Mouse (Mus musculus) MEL (cell line): ENCODE data around the gene Alpk1.

Source experiments
- CTCF ChIP-seq, 3 experiments: IDR thresholded peaks in 2 of 3; conservative IDR thresholded peaks in 1 of 3; 2 replicates each; pipeline ENCODE4 v1.5.1; 2011 to 2012; ENCODE audit warnings: low read length in 3 of 3, low read depth in 2 of 3, mild to moderate bottlenecking in 2 of 3, improper control_type of control experiment in 1 of 3, inconsistent platforms in 1 of 3, mixed read lengths in 1 of 3, moderate library complexity in 1 of 3; ENCODE audit not compliant: control insufficient read depth in 1 of 3, insufficient read depth in 1 of 3, poor library complexity in 1 of 3, severe bottlenecking in 1 of 3
- EP300 ChIP-seq, 2 experiments: IDR thresholded peaks; 2 replicates each; pipeline ENCODE4 v1.6.1; 2011; ENCODE audit warnings: improper control_type of control experiment in 2 of 2, low read length in 2 of 2, low read depth in 1 of 2, mild to moderate bottlenecking in 1 of 2
- GATA1 ChIP-seq: IDR thresholded peaks from 2 replicates; pipeline ENCODE4 v1.6.1; 2011; ENCODE audit warnings: low read depth, low read length, improper control_type of control experiment
- MAFK ChIP-seq: IDR thresholded peaks from 2 replicates; pipeline ENCODE4 v1.6.1; 2011; ENCODE audit warnings: low read depth, mild to moderate bottlenecking, low read length, improper control_type of control experiment, borderline replicate concordance
- MAX ChIP-seq: IDR thresholded peaks from 2 replicates; pipeline ENCODE4 v1.6.1; 2011; ENCODE audit warnings: low read length, improper control_type of control experiment
- MYB ChIP-seq: IDR thresholded peaks from 2 replicates; pipeline ENCODE4 v1.6.1; 2011; ENCODE audit warnings: mild to moderate bottlenecking, low read depth, low read length, improper control_type of control experiment
- POLR2A ChIP-seq, 2 experiments: IDR thresholded peaks; 2 replicates each; pipeline ENCODE4 v1.6.1; 2011 to 2012; ENCODE audit warnings: low read length in 2 of 2, mild to moderate bottlenecking in 2 of 2, control low read depth in 1 of 2, improper control_type of control experiment in 1 of 2, low read depth in 1 of 2, moderate library complexity in 1 of 2; ENCODE audit not compliant: control insufficient read depth in 1 of 2, insufficient read depth in 1 of 2, poor library complexity in 1 of 2
- POLR2AphosphoS5 ChIP-seq: IDR thresholded peaks from 2 replicates; pipeline ENCODE4 v1.6.1; 2012; ENCODE audit warnings: low read depth, borderline replicate concordance, mild to moderate bottlenecking, inconsistent platforms, low read length, moderate library complexity, mixed read lengths
- TBP ChIP-seq: IDR thresholded peaks from 2 replicates; pipeline ENCODE4 v1.8.0; 2011; ENCODE audit warnings: low read depth, low read length, improper control_type of control experiment
- TCF12 ChIP-seq: IDR thresholded peaks from 2 replicates; pipeline ENCODE4 v1.6.1; 2014; ENCODE audit warnings: low read depth, mild to moderate bottlenecking, inconsistent platforms, low read length, improper control_type of control experiment, moderate library complexity
- USF2 ChIP-seq, 2 experiments: IDR thresholded peaks; 2 replicates each; pipeline ENCODE4 v1.6.1; 2011 to 2012; ENCODE audit warnings: improper control_type of control experiment in 2 of 2, low read length in 2 of 2, borderline replicate concordance in 1 of 2, inconsistent platforms in 1 of 2, low read depth in 1 of 2, mild to moderate bottlenecking in 1 of 2; ENCODE audit not compliant: insufficient read depth in 1 of 2
- ZNF384 ChIP-seq: IDR thresholded peaks from 2 replicates; pipeline ENCODE4 v1.6.1; 2012; ENCODE audit warnings: low read depth, mild to moderate bottlenecking, inconsistent platforms, low read length, improper control_type of control experiment

DNA sequence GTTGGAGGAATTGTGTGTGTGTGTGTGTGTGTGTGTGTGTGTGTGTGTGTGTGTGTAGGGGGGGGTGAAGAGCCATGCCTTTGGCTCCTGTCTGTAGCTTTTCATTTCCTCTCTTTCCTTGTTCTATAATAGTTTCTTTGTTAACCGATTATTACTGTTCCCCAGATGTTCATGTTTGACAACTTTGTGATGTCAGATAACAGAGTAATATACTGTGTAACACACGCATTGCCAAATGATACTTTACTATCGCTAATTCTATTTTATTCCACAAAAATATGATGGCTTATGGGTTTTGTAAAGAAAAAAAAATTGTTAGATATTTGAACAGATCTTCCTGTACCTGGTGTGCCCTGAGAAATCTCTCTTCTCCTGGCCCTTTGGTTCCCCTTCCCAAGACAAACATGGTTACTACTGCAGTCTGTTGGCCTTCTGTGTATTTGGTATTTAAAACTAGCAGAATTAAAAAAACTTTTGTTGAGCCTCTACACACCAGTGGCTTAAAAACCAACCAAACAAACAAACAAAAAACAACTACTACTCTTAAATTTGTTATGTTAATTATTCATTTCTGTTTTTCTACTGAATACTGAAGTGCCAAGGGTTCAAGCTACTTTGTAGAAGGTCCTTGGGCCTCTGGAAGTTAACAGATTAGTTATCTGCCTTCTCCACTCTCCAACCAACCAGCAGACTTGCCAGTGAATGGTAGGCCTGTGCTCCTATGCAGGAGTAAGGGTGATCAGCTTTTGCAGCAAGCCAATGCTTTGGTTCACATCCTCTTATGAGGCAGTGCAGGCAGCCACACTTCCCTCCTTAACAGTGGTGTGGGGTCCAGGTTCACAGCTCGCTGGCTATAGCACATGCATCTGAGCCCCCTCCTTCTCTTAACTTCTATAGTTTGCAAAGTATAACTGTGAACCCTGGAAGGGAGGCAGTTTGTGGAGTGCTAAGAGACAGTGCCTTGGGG is 11.6 kb upstream of the Alpk1 start:
- TF ChIP-seq EP300 (IDR thresholded peaks at IDR 0.05; ENCODE audit: low read depth in 1 of 2, low read length in 2 of 2) (peak; percentile 89 to 90), TCF12 (peak; percentile 95), TBP (peak; percentile 96), POLR2A (IDR thresholded peaks at IDR 0.05; ENCODE audit: control insufficient read depth in 1 of 2, insufficient read depth in 1 of 2, low read depth in 1 of 2, low read length in 2 of 2, poor library complexity in 1 of 2) (peak in 1 of 2 experiments; percentile 48; a peak in 2 of 4 replicates), MYB (0 out of 2 replicates have a peak, but pooled peaks have one; percentile 51), CTCF (IDR thresholded peaks at IDR 0.05 in 2 of 3, conservative IDR thresholded peaks at IDR 0.05 in 1 of 3; ENCODE audit: control insufficient read depth in 1 of 3, insufficient read depth in 1 of 3, low read depth in 2 of 3, low read length in 3 of 3, poor library complexity in 1 of 3, severe bottlenecking in 1 of 3) (no peak; a peak in 1 of 6 replicates), MAFK (0 out of 2 replicates have a peak, but pooled peaks have one; percentile 45), ZNF384 (peak; percentile 43; the same call in 1 of the 2 replicates), USF2 (IDR thresholded peaks at IDR 0.05; ENCODE audit: borderline replicate concordance in 1 of 2, insufficient read depth in 1 of 2, low read depth in 1 of 2, low read length in 2 of 2) (no peak), POLR2AphosphoS5 (no peak), MAX (peak; percentile 40; the same call in 1 of the 2 replicates), GATA1 (peak; percentile 94)
